Mouse (Mus musculus): ENCODE data around the gene Capn15. TPM values are rescaled to one million over a fixed set of nuclear protein-coding genes. Genes with fewer than 3 reads are reported as not detected.

Gene Capn15
- total and polyA plus RNA-seq, 2 experiments from 2014 or later, result 15.2 to 24.7 TPM

DNA sequence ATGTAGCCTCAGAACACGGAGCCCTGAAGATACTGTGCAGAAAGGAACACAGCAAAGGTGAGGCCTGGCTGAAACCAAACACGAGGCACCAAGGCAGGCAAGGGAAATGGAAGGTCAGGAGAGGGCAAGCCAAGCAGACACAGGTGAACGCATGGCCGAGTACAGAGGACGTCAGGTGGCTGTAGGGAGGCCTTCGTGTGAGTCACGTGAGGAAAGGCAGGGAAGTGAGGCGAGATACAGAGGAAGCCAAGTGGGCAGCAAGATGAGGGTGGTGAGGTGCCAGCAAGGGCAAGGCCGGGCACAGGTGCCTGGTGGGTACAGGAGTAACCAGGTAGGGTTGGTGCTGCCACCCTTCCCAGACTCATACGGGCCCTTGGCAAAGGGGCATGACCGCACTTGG lies 12.8 kb upstream of the Capn15 start:
- H3K36me3 ChIP-seq (ENCODE audit: insufficient read depth), result peaks cover 75% of the 10 kb centered on the region
- H3K27me3 ChIP-seq (ENCODE audit: insufficient read depth, low read length), result no peaks in the 10 kb centered on the region
- no peak overlapping the region for H3K27ac ChIP-seq (ENCODE audit: low read depth, low read length)
- ATAC-seq, result no peak
- no peak for TF ChIP-seq CTCF (IDR thresholded peaks at IDR 0.05; ENCODE audit: low read depth)
- no peak for DNase-seq
- no peak overlapping the region for H3K4me2 ChIP-seq (ENCODE audit: low read depth)
- 94% methylated on average over 11 of the region's 11 CpGs for whole genome bisulfite sequencing
- no peak overlapping the region for H3K4me3 ChIP-seq (ENCODE audit: low read depth, low read length)
- H3K9ac ChIP-seq, result no peak overlapping the region
- H3K4me1 ChIP-seq (ENCODE audit: insufficient read depth), result no peaks in the 10 kb centered on the region
- H3K9me3 ChIP-seq (ENCODE audit: low read length), result no peaks in the 10 kb centered on the region

DNA sequence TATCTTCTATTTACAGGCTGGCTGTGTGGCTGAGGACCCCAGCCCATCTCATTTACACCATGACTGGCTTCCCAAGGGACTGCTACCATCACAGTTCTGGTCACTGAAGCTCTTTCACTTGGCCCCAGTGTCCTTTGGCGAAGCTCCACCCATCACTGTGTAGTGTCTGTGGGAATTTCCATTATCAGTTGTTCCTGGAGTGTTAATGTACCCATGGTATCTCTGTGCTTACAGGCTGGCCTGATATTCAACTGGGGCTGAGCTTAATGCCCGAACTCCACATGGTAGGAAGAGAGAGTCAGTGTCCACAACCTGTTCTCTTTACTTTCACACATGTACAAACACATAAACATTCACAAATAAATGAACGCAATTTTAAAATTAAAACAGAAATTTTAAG lies 7.9 kb upstream of the Capn15 start:
- peaks cover 88% of the 10 kb centered on the region for H3K36me3 ChIP-seq (ENCODE audit: insufficient read depth)

DNA sequence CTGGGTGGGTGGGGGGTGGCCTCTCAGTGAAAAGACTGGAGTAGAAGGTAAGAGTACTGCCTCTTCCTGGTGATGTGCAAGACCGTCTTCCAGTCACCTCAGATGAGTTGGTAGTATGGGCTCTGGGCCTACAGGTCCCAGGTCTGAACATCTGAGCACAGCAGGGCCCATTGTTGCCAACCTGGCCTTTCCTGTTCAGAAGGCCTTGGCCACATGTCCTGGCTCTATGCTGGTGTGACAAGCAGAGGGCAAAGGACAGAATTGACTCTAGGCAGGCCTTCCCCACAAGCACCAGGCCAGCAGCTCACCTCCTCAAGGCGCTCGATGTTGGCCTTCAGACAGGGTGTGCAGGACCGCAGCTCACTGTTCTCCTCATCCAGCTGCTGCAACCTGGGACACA lies 6.7 kb upstream of the Capn15 start:
- no peak overlapping the region for H3K9ac ChIP-seq
- no peak overlapping the region for H3K4me3 ChIP-seq (ENCODE audit: low read depth, low read length)
- no peaks in the 10 kb centered on the region for H3K4me1 ChIP-seq (ENCODE audit: insufficient read depth)
- ATAC-seq, result no peak
- H3K27ac ChIP-seq (ENCODE audit: low read depth, low read length), result no peak overlapping the region
- no peaks in the 10 kb centered on the region for H3K27me3 ChIP-seq (ENCODE audit: insufficient read depth, low read length)
- H3K4me2 ChIP-seq (ENCODE audit: low read depth), result no peak overlapping the region
- H3K9me3 ChIP-seq (ENCODE audit: low read length), result no peaks in the 10 kb centered on the region
- TF ChIP-seq CTCF (IDR thresholded peaks at IDR 0.05; ENCODE audit: low read depth), result no peak
- no peak for DNase-seq
- H3K36me3 ChIP-seq (ENCODE audit: insufficient read depth), result peaks cover 82% of the 10 kb centered on the region
- WGBS, result 99% methylated on average over 4 of the region's 4 CpGs

More for the DNA sequence above, 7.9 kb upstream of the Capn15 start:
- H3K9ac ChIP-seq, result no peak overlapping the region
- H3K27ac ChIP-seq (ENCODE audit: low read depth, low read length), result no peak overlapping the region
- no peaks in the 10 kb centered on the region for H3K9me3 ChIP-seq (ENCODE audit: low read length)
- DNase-seq (no peak), ATAC-seq (no peak)
- no peak for TF ChIP-seq CTCF (IDR thresholded peaks at IDR 0.05; ENCODE audit: low read depth)
- WGBS, result 94% methylated on average over 3 of the region's 3 CpGs
- no peaks in the 10 kb centered on the region for H3K27me3 ChIP-seq (ENCODE audit: insufficient read depth, low read length)
- H3K4me3 ChIP-seq (ENCODE audit: low read depth, low read length), result no peak overlapping the region
- no peaks in the 10 kb centered on the region for H3K4me1 ChIP-seq (ENCODE audit: insufficient read depth)
- no peak overlapping the region for H3K4me2 ChIP-seq (ENCODE audit: low read depth)

DNA sequence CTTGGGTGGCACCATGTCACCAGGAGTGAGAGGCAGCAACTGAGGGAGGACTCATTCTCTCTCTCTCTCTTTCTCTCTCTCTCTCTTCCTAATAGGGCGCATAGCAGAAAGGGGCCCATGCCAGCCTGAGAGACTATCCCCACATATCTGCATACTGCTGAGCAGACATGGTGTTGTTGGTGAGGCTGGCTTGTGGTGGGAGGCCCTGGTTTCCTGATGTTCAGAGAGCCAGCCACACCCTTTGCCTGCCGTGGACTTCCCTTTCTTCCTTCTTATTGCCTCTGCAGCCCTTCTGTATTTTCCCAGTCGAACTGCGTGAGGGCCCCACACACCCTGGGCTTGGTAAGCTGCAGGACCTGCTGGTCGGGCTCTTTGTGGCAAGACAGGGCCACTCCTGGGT lies 4.7 kb upstream of the Capn15 start:
- no peak overlapping the region for H3K4me3 ChIP-seq (ENCODE audit: low read depth, low read length)
- WGBS, result 90% methylated on average over 5 of the region's 5 CpGs
- no peak for ATAC-seq
- no peak overlapping the region for H3K27ac ChIP-seq (ENCODE audit: low read depth, low read length)
- no peaks in the 10 kb centered on the region for H3K4me1 ChIP-seq (ENCODE audit: insufficient read depth)
- no peak overlapping the region for H3K9ac ChIP-seq
- no peak for DNase-seq
- H3K27me3 ChIP-seq (ENCODE audit: insufficient read depth, low read length), result no peaks in the 10 kb centered on the region
- peaks cover 65% of the 10 kb centered on the region for H3K36me3 ChIP-seq (ENCODE audit: insufficient read depth)
- no peaks in the 10 kb centered on the region for H3K9me3 ChIP-seq (ENCODE audit: low read length)
- H3K4me2 ChIP-seq (ENCODE audit: low read depth), result no peak overlapping the region
- TF ChIP-seq CTCF (IDR thresholded peaks at IDR 0.05; ENCODE audit: low read depth), result no peak

DNA sequence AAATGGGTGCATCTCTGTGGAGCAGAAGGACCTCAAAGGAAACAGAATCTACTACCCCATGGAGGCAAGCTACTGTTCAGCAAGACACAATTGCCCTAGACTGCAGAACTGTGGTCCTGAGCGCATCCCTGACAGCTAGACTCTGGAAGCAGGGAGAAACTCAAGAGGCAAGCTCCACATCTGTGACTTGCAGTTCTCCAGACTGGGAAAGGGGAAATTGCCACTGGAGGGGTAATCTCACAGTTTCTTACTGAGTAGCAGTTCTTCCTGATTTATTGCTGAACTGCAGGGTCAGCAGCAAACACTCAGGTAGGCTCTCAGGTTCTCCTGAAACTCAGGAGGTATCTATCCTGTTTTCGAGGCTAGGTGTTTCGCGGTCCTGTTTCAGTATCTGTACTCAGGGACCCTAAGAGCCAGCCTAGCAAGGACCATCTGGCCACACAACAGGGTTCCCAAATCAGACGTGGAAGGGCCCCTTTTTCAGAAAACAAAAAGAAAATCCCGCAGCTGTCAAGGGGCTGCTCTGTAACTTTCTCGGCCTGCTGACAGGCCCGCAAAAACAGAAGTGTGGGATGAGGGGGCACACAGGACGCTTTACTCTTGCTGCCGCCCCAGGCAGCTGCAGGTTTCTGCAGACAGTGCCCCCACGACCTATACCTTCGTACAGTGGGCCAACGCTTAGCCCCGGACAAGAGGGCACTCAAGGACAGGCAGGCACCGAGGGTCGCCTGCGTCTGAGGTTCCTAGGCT lies 865 bp downstream of the Capn15 start:
- Histone ChIP-seq H3K27ac (ENCODE audit: low read depth, low read length) (peak overlapping the region; percentile 87), H3K4me1 (ENCODE audit: insufficient read depth) (peaks cover 10% of the 10 kb centered on the region; the same call in 1 of the 2 replicates), H3K36me3 (ENCODE audit: insufficient read depth) (peaks cover 11% of the 10 kb centered on the region; the same call in 1 of the 2 replicates), H3K9ac (peak overlapping the region; percentile 95), H3K27me3 (ENCODE audit: insufficient read depth, low read length) (no peaks in the 10 kb centered on the region), H3K4me2 (ENCODE audit: low read depth) (peak overlapping the region; percentile 75), H3K9me3 (ENCODE audit: low read length) (no peaks in the 10 kb centered on the region), H3K4me3 (ENCODE audit: low read depth, low read length) (peak overlapping the region; percentile 87)
- no peak for TF ChIP-seq CTCF (IDR thresholded peaks at IDR 0.05; ENCODE audit: low read depth)
- WGBS, result 14% methylated on average over 17 of the region's 17 CpGs
- DNase-seq, result no peak
- ATAC-seq, result no peak

DNA sequence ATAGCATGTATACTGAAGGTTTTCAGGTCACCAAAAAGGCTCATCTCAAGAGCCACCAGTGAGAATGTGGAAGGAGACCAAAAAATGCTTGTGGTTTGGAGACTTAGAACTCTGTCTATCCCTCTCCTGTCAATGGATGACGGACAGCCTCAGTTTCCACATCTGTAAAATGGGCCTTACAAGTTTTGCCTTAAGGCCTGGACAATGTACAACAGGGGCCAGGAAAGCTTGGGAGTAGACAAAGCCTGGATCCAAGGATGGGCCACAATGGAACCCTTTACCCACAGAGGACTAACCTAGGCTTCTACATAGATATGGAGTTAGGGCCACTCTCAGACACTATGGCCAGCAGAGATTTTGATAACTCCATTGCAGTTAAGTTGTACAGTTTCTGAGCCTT lies 1.5 kb downstream of the Capn15 start:
- Histone ChIP-seq H3K27ac (ENCODE audit: low read depth, low read length) (no peak overlapping the region), H3K9ac (peak overlapping the region; percentile 95; the same call in 1 of the 2 replicates), H3K4me3 (ENCODE audit: low read depth, low read length) (peak overlapping the region; percentile 87), H3K4me2 (ENCODE audit: low read depth) (peak overlapping the region; percentile 75), H3K4me1 (ENCODE audit: insufficient read depth) (peaks cover 10% of the 10 kb centered on the region; the same call in 1 of the 2 replicates), H3K36me3 (ENCODE audit: insufficient read depth) (0 out of 2 replicates have a peak, but pooled peaks cover 6% of the 10 kb centered on the region), H3K27me3 (ENCODE audit: insufficient read depth, low read length) (no peaks in the 10 kb centered on the region), H3K9me3 (ENCODE audit: low read length) (no peaks in the 10 kb centered on the region)
- no peak for DNase-seq
- TF ChIP-seq CTCF (IDR thresholded peaks at IDR 0.05; ENCODE audit: low read depth), result no peak
- no peak for ATAC-seq
- 95% methylated on average over 1 of the region's 1 CpGs for WGBS

DNA sequence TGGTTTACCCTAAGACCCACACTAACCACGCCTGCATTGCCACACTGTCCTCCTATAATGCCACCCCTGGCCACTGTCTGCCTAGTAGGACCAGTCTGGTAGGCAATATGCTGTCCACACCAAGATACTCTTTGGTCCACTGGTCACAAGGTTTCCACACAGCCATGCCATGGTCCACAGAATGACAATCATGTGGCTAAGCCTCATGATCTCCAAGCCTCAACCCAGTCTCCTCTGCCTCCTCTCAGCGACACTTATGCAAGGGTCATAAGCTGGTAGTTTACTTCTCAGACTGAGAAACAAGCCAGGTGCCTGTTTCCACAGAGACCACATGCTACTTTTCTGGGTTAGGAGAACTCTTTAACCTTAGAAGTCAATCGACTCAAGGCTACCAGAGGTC lies 2.7 kb downstream of the Capn15 start:
- Histone ChIP-seq H3K4me3 (ENCODE audit: low read depth, low read length) (no peak overlapping the region), H3K27me3 (ENCODE audit: insufficient read depth, low read length) (no peaks in the 10 kb centered on the region), H3K4me2 (ENCODE audit: low read depth) (no peak overlapping the region), H3K9me3 (ENCODE audit: low read length) (no peaks in the 10 kb centered on the region), H3K27ac (ENCODE audit: low read depth, low read length) (no peak overlapping the region), H3K4me1 (ENCODE audit: insufficient read depth) (peaks cover 10% of the 10 kb centered on the region; the same call in 1 of the 2 replicates), H3K9ac (no peak overlapping the region), H3K36me3 (ENCODE audit: insufficient read depth) (0 out of 2 replicates have a peak, but pooled peaks cover 2% of the 10 kb centered on the region)
- no peak for DNase-seq
- no peak for TF ChIP-seq CTCF (IDR thresholded peaks at IDR 0.05; ENCODE audit: low read depth)
- ATAC-seq, result no peak
- WGBS, result 96% methylated on average over 3 of the region's 3 CpGs

Data from forebrain, postnatal 0 days (tissue).